Mouse (Mus musculus) G1E (cell line): Measurements from ENCODE around the gene Kif13a.

Source experiments
- CTCF ChIP-seq: IDR thresholded peaks from 2 replicates; pipeline ENCODE4 v1.5.1; 2012; ENCODE audit warnings: low read depth, low read length, inconsistent platforms, mixed read lengths
- TAL1 ChIP-seq: conservative IDR thresholded peaks from 2 replicates; pipeline ENCODE4 v1.6.1; 2012; ENCODE audit warnings: low read depth, low read length, inconsistent platforms, mixed read lengths

DNA sequence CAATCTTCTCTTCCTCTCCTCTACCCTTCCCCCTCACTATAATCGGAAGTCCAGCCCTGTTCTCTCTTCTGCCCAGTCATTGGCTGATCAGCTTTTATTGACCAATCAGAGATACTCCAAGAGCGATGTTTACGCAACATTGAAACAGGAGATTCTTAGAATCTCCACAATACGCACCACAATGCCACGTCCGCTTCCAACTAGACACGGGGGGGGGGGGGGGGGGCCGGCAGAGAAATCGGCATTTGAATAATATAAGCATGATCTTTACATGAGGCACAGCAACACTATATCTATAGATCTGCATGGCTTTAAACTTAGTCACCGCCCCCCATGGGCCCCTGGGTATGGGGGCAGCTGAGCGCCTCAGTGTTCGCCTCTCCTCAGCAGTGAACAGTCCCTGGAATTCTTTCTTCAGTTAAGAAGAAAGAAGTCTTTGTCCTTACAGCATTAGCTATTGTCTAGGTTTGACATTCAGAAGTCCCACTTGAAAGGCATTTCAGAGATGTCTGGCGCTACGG, 45.4 kb upstream of the Kif13a start:
- TF ChIP-seq CTCF (no peak), TAL1 (no peak)
